Mouse (Mus musculus) inflammation-experienced regulatory T-cells (primary cell): ENCODE results near the gene Adam1b. TPM values are rescaled to one million over a fixed set of nuclear protein-coding genes. Genes with fewer than 3 reads are reported as not detected.

Experiments
- polyA plus RNA-seq, 2 experiments: library from polyadenylated mRNA; unstranded; fragments of 100-300 nt; shearing (Covaris generic); gene quantifications; one replicate each; pipeline ENCODE4 v1.2.1; 2017

Adam1b gene
- polyA plus RNA-seq, result under 1 TPM in 1 of 2 experiments, not detected in 1; 0.06 TPM

GRCm38 (mm10) chr5:121503231-121503630 lies at the start of gene Adam1b:
Gene Adam1b (minus strand): TSS chr5:121503435.

GRCm38 (mm10) chr5:121545793-121546529 lies 42.7 kb upstream of the Adam1b start, which contains the start of gene Mapkapk5:
Gene Mapkapk5 (minus strand): TSS chr5:121545905.

GRCm38 (mm10) chr5:121544910-121545792 lies 41.9 kb upstream of the Adam1b start, which contains the start of the genes Adam1a and Gm42878:
Gene Adam1a (minus strand): TSS chr5:121545482.
Gene Gm42878 (minus strand): TSS chr5:121545482.

GRCm38 (mm10) chr5:121452026-121452869 lies 51.0 kb downstream of the Adam1b start, which contains the start of gene Erp29:
Gene Erp29 (minus strand): TSS chr5:121452506.

GRCm38 (mm10) chr5:121451644-121452025 lies 51.6 kb downstream of the Adam1b start, which contains the start of gene Tmem116:
Gene Tmem116 (plus strand): TSS chr5:121451893.

Other genes starting within 250 kb of the Adam1b start
- 10 to 100 TPM; 51.1 to 53.6 TPM for gene Trafd1, start 117.8 kb downstream of the Adam1b start, polyA plus RNA-seq
- 10 to 100 TPM; 32.9 to 45.0 TPM for gene Naa25, start 105.5 kb downstream of the Adam1b start, polyA plus RNA-seq
- 1 to 10 TPM; 1.6 to 2.5 TPM for gene Tmem116, start 51.5 kb downstream of the Adam1b start, polyA plus RNA-seq
- 10 to 100 TPM; 54.3 to 68.4 TPM for gene Erp29, start 50.9 kb downstream of the Adam1b start, polyA plus RNA-seq
- gene Adam1a, start 42.0 kb upstream of the Adam1b start, polyA plus RNA-seq, result 1 to 10 TPM in 1 of 2 experiments, under 1 TPM in 1; 0.83 to 2.2 TPM
- under 1 TPM in 1 of 2 experiments, not detected in 1; 0.55 TPM for gene Gm42878, start 42.0 kb upstream of the Adam1b start, polyA plus RNA-seq
- gene Mapkapk5, start 42.5 kb upstream of the Adam1b start, polyA plus RNA-seq, result 10 to 100 TPM; 48.0 to 60.5 TPM
- gene Aldh2, start 90.4 kb upstream of the Adam1b start, polyA plus RNA-seq, result 10 to 100 TPM; 22.1 to 30.5 TPM
- gene Acad12, start 115.5 kb upstream of the Adam1b start, polyA plus RNA-seq, result 1 to 10 TPM; 2.2 to 7.6 TPM
- gene Acad10, start 157.1 kb upstream of the Adam1b start, polyA plus RNA-seq, result 10 to 100 TPM in 1 of 2 experiments, 1 to 10 TPM in 1; 6.6 to 10.1 TPM
- 10 to 100 TPM; 58.0 to 73.6 TPM for gene Brap, start 157.1 kb upstream of the Adam1b start, polyA plus RNA-seq
- gene Atxn2, start 207.9 kb upstream of the Adam1b start, polyA plus RNA-seq, result 10 to 100 TPM; 48.1 to 67.6 TPM